Mouse (Mus musculus) liver, embryonic 14.5 days (tissue): ENCODE measurements around the gene Tox2. TPM values are rescaled to one million over a fixed set of nuclear protein-coding genes. Genes with fewer than 3 reads are reported as not detected.
A peak's percentile ranks its signal among the peaks of the same experiment; 100 is the strongest.

Source experiments
- ATAC-seq: fragments of 200-750 bp; cut with Nextera tagmentation; 2 replicates; pipeline ENCODE4 v1.8.0; 2017; ENCODE audit warnings: moderate number of reproducible peaks, mild to moderate bottlenecking, moderate library complexity; ENCODE audit not compliant: insufficient read depth
- DNase-seq, 3 experiments: peaks; one replicate each; pipeline ENCODE4 v3.0.0-alpha.2; 2012 to 2013; ENCODE audit warnings: low read depth in 3 of 3, low spot score in 3 of 3
- H3K27ac ChIP-seq: fragments of 300-500 bp; sonication (generic); 2 replicates; pipeline ENCODE4 v1.5.1; 2014; ENCODE audit warnings: moderate library complexity, mild to moderate bottlenecking, control low read depth, inconsistent platforms
- H3K27me3 ChIP-seq: fragments of 300-500 bp; sonication (generic); 2 replicates; pipeline ENCODE4 v1.6.1; 2014; ENCODE audit warnings: mild to moderate bottlenecking, low read length, moderate library complexity; ENCODE audit not compliant: control insufficient read depth, insufficient read depth
- H3K36me3 ChIP-seq: fragments of 300-500 bp; sonication (generic); replicated peaks from 2 replicates; pipeline ENCODE4 v1.6.1; 2014; ENCODE audit warnings: low read depth; ENCODE audit not compliant: control insufficient read depth, insufficient read depth
- H3K4me1 ChIP-seq, 2 experiments: fragments of 200-500 bp in 1 of 2; fragments of 300-500 bp in 1 of 2; sonication (generic) in 1 of 2; replicated peaks; 2 replicates each; pipeline ENCODE4 v1.6.1; 2012 to 2014; ENCODE audit warnings: antibody characterized with exemption in 1 of 2, inconsistent platforms in 1 of 2, low read length in 1 of 2; ENCODE audit not compliant: control insufficient read depth in 2 of 2, insufficient read depth in 2 of 2
- H3K4me2 ChIP-seq: fragments of 300-500 bp; sonication (generic); 2 replicates; pipeline ENCODE4 v1.6.1; 2014; ENCODE audit warnings: low read depth, mild to moderate bottlenecking, control low read depth, moderate library complexity
- H3K4me3 ChIP-seq, 2 experiments: fragments of 200-500 bp in 1 of 2; fragments of 300-500 bp in 1 of 2; sonication (generic) in 1 of 2; 2 replicates each; pipeline ENCODE4 v1.5.1; 2012 to 2014; ENCODE audit warnings: low read depth in 2 of 2, low read length in 2 of 2, mild to moderate bottlenecking in 2 of 2, control low read depth in 1 of 2, inconsistent platforms in 1 of 2, moderate library complexity in 1 of 2; ENCODE audit not compliant: insufficient read depth in 1 of 2
- H3K9ac ChIP-seq: fragments of 300-500 bp; sonication (generic); replicated peaks from 2 replicates; pipeline ENCODE4 v1.6.1; 2014; ENCODE audit warnings: mild to moderate bottlenecking, control low read depth, moderate library complexity
- H3K9me3 ChIP-seq: fragments of 300-500 bp; sonication (generic); 2 replicates; pipeline ENCODE4 v1.6.1; 2016; ENCODE audit warnings: low read length, mixed read lengths; ENCODE audit not compliant: control insufficient read depth
- CTCF ChIP-seq: IDR thresholded peaks from 2 replicates; pipeline ENCODE4 v1.5.1; 2016; ENCODE audit warnings: antibody characterized with exemption, low read depth, control low read depth
- EP300 ChIP-seq: IDR thresholded peaks from 2 replicates; pipeline ENCODE4 v1.6.1; 2016; ENCODE audit warnings: antibody characterized with exemption, low read depth
- WGBS: fragments of 180-500 bp; shearing (Covaris S2); extraction: QIAGEN DNeasy Blood & Tissue Kit; methylation state at CpG from one replicate; pipeline ENCODE4 v1.1.7; 2014; ENCODE audit not compliant: insufficient replicate concordance; 5-methylcytosine and 5-hydroxymethylcytosine counted together
- polyA plus RNA-seq, 2 experiments: library from polyadenylated mRNA; depleted of rRNA in 1 of 2; stranded (reverse) in 1 of 2; unstranded in 1 of 2; fragments of >200 nt; fragmentation: Nextera tagmentation in 1 of 2; extraction: Ambion mirVana in 1 of 2; gene quantifications; 2 replicates each; pipeline versions ENCODE4 v1.2.1 to v1.2.3; 2012 to 2014

Gene Tox2
- polyA plus RNA-seq, 2 experiments = 0.25 to 0.71 TPM

- Histone ChIP-seq H3K9ac (no peak overlapping the region), H3K27ac (no peak overlapping the region)
- WGBS = 24% methylated on average over 22 of the region's 22 CpGs
Measured at GRCm38 (mm10) chr2:163253248-163254099, 50.5 kb downstream of the Tox2 start.

GRCm38 (mm10) chr2:163254228-163254627 lies 51.3 kb downstream of the Tox2 start:
- peaks cover 2% of the 10 kb centered on the region; the same call in 1 of the 2 replicates for H3K27me3 ChIP-seq
- no peak overlapping the region for H3K4me2 ChIP-seq
- DNase-seq (no peak), ATAC-seq (no peak)
- H3K4me3 ChIP-seq = no peak overlapping the region
- WGBS = 65% methylated on average over 6 of the region's 6 CpGs
- H3K36me3 ChIP-seq = no peaks in the 10 kb centered on the region
- no peaks in the 10 kb centered on the region for H3K9me3 ChIP-seq
- no peak overlapping the region for H3K27ac ChIP-seq
- no peak overlapping the region for H3K9ac ChIP-seq
- H3K4me1 ChIP-seq = 0 out of 4 replicates have a peak, but pooled peaks cover 0 to 2% of the 10 kb centered on the region in 2 experiments
- TF ChIP-seq EP300 (no peak), CTCF (no peak)

More at GRCm38 (mm10) chr2:163253248-163254099, 50.5 kb downstream of the Tox2 start:
- 0 out of 4 replicates have a peak, but pooled peaks cover 0 to 2% of the 10 kb centered on the region in 2 experiments for H3K4me1 ChIP-seq
- H3K4me2 ChIP-seq = no peak overlapping the region
- no peaks in the 10 kb centered on the region for H3K9me3 ChIP-seq
- no peak overlapping the region for H3K4me3 ChIP-seq
- no peaks in the 10 kb centered on the region for H3K36me3 ChIP-seq
- no peak for DNase-seq
- ATAC-seq = no peak
- TF ChIP-seq EP300 = no peak
- TF ChIP-seq CTCF = no peak
- peaks cover 2% of the 10 kb centered on the region; the same call in 1 of the 2 replicates for H3K27me3 ChIP-seq

GRCm38 (mm10) chr2:163256765-163257164 lies 53.8 kb downstream of the Tox2 start:
- 39% methylated on average over 1 of the region's 1 CpGs for WGBS
- TF ChIP-seq EP300 = no peak
- H3K4me3 ChIP-seq = no peak overlapping the region
- no peaks in the 10 kb centered on the region for H3K9me3 ChIP-seq
- no peak overlapping the region for H3K9ac ChIP-seq
- H3K27ac ChIP-seq = no peak overlapping the region
- peaks cover 2 to 10% of the 10 kb centered on the region in 2 experiments; a peak in 1 of 4 replicates for H3K4me1 ChIP-seq
- H3K27me3 ChIP-seq = peaks cover 2% of the 10 kb centered on the region; the same call in 1 of the 2 replicates
- DNase-seq (no peak), ATAC-seq (no peak)
- H3K36me3 ChIP-seq = no peaks in the 10 kb centered on the region
- no peak overlapping the region for H3K4me2 ChIP-seq

GRCm38 (mm10) chr2:163261362-163262054 lies 58.6 kb downstream of the Tox2 start:
- Histone ChIP-seq H3K4me1 (peaks cover 2 to 8% of the 10 kb centered on the region in 2 experiments; a peak in 1 of 4 replicates), H3K27me3 (no peaks in the 10 kb centered on the region), H3K9me3 (no peaks in the 10 kb centered on the region), H3K4me3 (no peak overlapping the region), H3K27ac (no peak overlapping the region), H3K4me2 (no peak overlapping the region; the same call in 1 of the 2 replicates), H3K36me3 (no peaks in the 10 kb centered on the region), H3K9ac (no peak overlapping the region)
- peak; percentile 38; the same call in 1 of the 2 replicates for TF ChIP-seq EP300
- no peak for TF ChIP-seq CTCF
- ATAC-seq = peak; percentile 93
- DNase-seq = peak in 1 of 3 experiments; percentile 26
- 41% methylated on average over 6 of the region's 6 CpGs for WGBS

- ATAC-seq = no peak
- Histone ChIP-seq H3K4me1 (peaks cover 2 to 8% of the 10 kb centered on the region in 2 experiments; a peak in 1 of 4 replicates), H3K4me2 (no peak overlapping the region; the same call in 1 of the 2 replicates), H3K9me3 (no peaks in the 10 kb centered on the region), H3K36me3 (no peaks in the 10 kb centered on the region), H3K27ac (no peak overlapping the region), H3K4me3 (no peak overlapping the region), H3K27me3 (no peaks in the 10 kb centered on the region), H3K9ac (no peak overlapping the region)
- WGBS = 60% methylated on average over 4 of the region's 4 CpGs
- TF ChIP-seq EP300 (no peak), CTCF (no peak)
- DNase-seq = no peak
Measured at GRCm38 (mm10) chr2:163262055-163262420, 59.1 kb downstream of the Tox2 start.
